Mouse (Mus musculus) cerebellum, adult 11 months (tissue): Measurements from ENCODE around the gene Dusp15.

Experiments
- DNase-seq: peaks from one replicate; pipeline ENCODE4 v3.0.0; 2022

Gene Dusp15

GRCm38 (mm10) chr2:152951065-152951849 is at the start of gene Dusp15:
Gene Dusp15, minus strand, starts transcription at chr2:152951698.
- peak; percentile 59 for DNase-seq

GRCm38 (mm10) chr2:152997046-152997445 is 45.5 kb upstream of the Dusp15 start:
- DNase-seq, result no peak

- no peak for DNase-seq
These were observed 40.0 kb upstream of the Dusp15 start for GRCm38 (mm10) chr2:152991529-152991928.

GRCm38 (mm10) chr2:152985582-152985981 is 34.1 kb upstream of the Dusp15 start:
- no peak for DNase-seq

- no peak for DNase-seq
These were observed 25.5 kb upstream of the Dusp15 start for GRCm38 (mm10) chr2:152976991-152977390.

GRCm38 (mm10) chr2:152965555-152965954 is 14.1 kb upstream of the Dusp15 start:
- no peak for DNase-seq

GRCm38 (mm10) chr2:152962091-152962793 is 10.7 kb upstream of the Dusp15 start, which contains the start of gene Ttll9:
Gene Ttll9, plus strand, starts transcription at chr2:152962485.
- peak; percentile 69 for DNase-seq

- no peak for DNase-seq
These were observed 6.6 kb upstream of the Dusp15 start for GRCm38 (mm10) chr2:152958116-152958515.

- DNase-seq, result no peak
These were observed 587 bp upstream of the Dusp15 start for GRCm38 (mm10) chr2:152951850-152952720.

GRCm38 (mm10) chr2:152950358-152951064 is 987 bp downstream of the Dusp15 start:
- no peak for DNase-seq

- no peak for DNase-seq
These were observed 3.0 kb downstream of the Dusp15 start for GRCm38 (mm10) chr2:152948438-152949020.

GRCm38 (mm10) chr2:152947098-152947497 is 4.4 kb downstream of the Dusp15 start:
- no peak for DNase-seq

- no peak for DNase-seq
These were observed 7.5 kb downstream of the Dusp15 start for GRCm38 (mm10) chr2:152944013-152944412.

GRCm38 (mm10) chr2:152943568-152943967 is 7.9 kb downstream of the Dusp15 start:
- no peak for DNase-seq

- no peak for DNase-seq
These were observed 8.5 kb downstream of the Dusp15 start for GRCm38 (mm10) chr2:152942898-152943515.

GRCm38 (mm10) chr2:152941776-152942175 is 9.7 kb downstream of the Dusp15 start:
- no peak for DNase-seq

- DNase-seq, result no peak
These were observed 10.4 kb downstream of the Dusp15 start for GRCm38 (mm10) chr2:152941106-152941505.

- DNase-seq, result no peak
These were observed 11.7 kb downstream of the Dusp15 start for GRCm38 (mm10) chr2:152939846-152940245.

- DNase-seq, result peak; percentile 53
These were observed 17.9 kb downstream of the Dusp15 start for GRCm38 (mm10) chr2:152933614-152934013.

GRCm38 (mm10) chr2:152933048-152933447 is 18.4 kb downstream of the Dusp15 start, which contains the start of gene Foxs1:
Gene Foxs1, minus strand, starts transcription at chr2:152933208.
- DNase-seq, result no peak

- DNase-seq, result no peak
These were observed 19.9 kb downstream of the Dusp15 start for GRCm38 (mm10) chr2:152931456-152932160.
